Mouse (Mus musculus) left cerebral cortex, adult 11 months (tissue): Measurements from ENCODE around the gene Slc27a5.

ENCODE experiments used
- DNase-seq: peaks from one replicate; pipeline ENCODE4 v3.0.0; 2022; ENCODE audit warnings: low spot score

Gene Slc27a5

DNA sequence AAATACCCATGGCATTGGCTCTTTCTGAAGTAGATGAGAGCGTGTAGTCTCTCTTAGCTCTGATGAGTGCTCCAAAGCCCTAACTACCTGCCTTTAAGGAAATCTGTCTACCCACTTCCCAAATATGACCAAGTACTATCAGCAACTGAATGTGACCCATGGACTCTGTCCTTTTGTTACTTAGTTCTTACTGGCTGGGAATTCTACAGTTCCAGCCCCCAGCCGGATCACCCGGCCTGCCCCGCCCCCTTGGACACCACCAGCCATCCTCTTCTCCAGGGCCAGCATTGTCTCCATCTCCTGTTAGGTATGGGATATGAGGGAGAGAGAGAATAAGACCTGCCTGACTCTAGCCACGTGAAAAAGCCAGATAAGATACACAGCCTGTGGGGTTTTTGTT, at the start of gene Slc27a5:
Gene Slc27a5 (minus strand): TSS at position 140 of the 400 bp plus-strand sequence.
- no peak for DNase-seq

DNA sequence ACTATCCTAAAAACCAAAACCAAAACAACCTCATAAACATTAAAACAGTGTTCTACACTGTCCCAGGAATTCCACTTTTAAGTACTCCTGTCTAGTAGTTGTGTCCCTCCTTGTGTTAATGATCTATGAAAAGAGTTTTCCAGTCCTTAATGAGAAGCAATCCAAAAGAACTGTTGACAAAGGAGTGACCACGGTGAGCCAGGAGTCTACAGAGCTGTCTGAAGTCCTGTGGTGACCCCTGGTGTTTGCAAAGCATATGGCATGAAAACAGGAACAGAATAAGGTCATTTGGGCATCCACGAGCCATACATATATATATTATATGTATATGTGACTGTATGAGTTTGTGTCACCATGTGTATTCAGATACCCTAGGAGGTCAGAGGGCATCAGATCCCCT, 48.1 kb upstream of the Slc27a5 start:
- no peak for DNase-seq

DNA sequence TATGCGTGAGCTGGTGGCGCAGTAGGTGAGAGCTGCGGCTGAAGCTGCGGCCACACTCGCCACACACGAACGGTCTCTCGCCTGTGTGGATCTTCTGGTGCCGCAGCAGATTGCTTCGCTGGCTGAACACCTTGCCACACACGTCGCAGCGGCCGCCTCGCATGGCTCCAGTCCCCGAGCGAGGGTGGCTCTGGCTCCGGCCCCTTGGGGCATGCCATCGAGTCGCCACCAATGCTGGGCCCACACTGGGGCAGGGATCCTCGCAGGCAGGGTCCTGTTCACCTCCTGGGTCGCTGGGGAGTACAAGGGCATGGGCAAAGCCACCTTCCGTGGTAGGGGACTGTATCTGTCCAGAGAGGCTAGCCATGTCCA, 46.2 kb upstream of the Slc27a5 start:
- DNase-seq: no peak

DNA sequence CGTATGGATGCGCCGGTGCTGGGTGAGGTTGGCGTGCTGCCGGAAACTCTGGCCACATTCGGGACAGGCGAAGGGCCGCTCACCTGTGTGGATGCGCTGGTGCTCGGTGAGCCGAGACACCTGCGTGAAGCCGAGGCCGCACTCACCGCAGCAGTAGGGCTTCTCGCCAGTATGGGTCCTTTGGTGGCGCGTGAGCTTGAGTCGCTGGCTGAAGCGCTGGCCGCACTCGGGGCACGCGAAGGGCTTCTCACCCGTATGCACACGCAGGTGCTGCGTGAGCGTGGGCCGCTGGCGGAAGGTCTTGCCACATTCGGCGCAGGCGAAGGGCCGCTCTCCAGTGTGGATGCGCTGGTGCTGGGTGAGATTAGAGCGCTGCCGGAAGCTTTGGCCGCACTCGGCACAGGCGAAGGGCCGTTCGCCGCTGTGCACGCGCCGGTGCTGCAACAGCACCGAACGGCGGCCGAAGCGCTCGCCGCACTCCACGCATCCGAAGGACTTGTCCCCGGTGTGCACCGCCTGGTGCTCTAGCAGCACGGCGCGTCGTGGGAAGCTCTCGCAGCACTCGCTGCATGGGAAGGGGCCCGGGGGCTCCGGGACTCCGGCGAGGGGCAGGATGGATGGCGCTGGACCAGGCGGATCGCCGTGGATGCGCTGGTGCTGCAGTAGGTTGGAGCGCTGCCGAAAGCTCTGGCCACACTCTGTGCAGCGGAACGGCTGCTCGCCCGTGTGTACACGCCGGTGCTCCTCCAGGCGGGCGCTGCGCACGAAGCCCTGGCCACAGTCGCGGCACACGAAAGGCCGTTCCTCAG, 45.7 kb upstream of the Slc27a5 start:
- no peak for DNase-seq

DNA sequence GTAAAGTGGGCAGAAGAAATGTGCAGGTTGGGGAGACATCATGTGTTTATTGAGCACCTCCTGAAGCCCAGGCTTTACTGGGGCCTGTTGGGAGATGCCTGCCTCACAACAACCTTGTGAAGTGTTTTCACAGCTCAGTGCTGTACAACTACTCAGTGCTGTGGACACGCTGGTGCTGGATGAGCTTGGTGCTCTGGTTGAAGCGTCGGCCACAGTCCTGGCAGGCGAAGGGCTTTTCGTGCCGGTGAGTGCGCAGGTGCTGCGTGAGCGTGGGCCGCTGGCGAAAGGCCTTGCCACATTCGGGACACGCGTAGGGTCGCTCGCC, 45.1 kb upstream of the Slc27a5 start:
- no peak for DNase-seq

DNA sequence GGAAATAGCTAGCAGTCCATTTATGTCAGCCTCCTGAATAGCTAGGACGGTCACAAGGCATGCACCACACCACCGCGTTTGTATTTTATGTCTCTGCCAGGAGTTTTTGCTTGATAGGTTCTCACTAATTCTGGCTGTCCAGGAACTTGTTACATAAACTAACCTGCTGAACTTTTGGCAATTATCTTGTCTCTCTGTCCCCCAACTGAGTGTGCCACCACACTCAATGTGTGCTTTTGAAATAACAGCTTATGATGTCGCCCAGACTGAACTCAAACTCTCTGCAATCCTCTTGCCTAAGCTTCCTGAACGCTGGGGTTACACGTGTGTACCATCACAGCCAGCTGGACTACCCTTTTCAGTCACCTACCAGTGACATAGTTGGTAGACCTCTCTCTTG, 44.5 kb upstream of the Slc27a5 start:
- DNase-seq: no peak

DNA sequence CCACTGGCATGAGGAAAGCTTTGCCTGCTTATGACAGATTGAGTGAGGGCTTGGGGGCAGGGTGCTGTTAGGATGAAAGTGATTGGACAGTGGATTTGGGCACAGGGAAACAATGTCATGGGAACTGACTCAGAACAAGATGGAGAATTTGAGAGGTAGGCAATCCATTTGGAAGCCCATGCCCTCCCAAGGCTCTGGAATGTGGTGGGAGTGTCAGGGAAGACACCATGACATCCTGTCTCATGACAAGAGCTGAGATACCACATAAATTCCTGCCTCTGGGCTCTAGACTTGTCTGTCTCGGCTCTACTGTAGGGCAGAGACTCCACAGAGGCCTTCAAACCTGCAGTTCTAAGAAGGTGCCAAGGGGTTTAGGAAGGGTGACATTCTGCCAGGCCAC, 43.3 kb upstream of the Slc27a5 start:
- no peak for DNase-seq

DNA sequence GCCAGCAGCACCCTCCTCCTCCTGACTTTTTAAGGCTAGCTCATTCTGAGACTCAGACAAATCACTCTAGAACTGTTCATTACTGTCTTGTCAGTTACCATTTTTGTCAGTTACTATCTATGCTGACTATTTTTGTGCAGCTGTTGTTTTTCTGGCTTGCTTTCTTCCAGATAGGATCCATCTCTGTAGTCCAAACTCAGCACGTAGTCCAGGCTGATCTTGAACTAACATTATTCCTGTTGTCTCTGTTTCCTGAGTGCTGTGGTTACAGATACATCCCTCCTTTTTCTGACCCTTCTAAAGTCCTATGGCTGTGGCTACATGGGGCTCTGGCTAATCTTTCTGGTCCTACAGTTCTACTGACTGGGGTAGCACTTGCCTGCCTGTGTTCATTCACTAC, 41.2 kb upstream of the Slc27a5 start:
- DNase-seq: no peak

DNA sequence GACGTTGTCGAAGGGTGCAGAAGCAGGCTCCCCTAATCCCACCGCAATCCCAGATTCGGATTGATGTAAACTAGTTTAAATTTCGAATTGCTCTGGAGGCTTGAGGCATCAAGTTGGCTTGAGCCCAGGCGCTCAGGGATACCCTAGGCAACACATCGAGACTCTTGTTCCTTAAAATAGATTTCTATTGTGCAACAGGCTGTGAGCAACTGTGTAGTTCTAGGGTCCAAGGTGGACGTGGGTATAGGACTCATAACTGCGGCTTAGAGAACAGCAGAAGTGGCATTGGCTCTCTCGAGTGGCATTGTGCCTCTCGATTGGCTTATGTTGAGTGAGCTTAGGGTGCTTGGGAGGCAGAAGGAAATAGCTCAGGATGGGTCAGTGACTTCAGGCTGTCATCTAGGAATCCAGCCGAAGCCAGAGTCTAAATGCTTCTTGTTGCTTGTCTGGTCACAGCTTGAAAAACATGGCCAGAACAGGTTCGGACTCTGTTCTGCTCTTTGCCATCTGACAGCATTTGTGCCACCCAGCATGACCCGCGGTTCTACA, 40.7 kb upstream of the Slc27a5 start:
- no peak for DNase-seq

DNA sequence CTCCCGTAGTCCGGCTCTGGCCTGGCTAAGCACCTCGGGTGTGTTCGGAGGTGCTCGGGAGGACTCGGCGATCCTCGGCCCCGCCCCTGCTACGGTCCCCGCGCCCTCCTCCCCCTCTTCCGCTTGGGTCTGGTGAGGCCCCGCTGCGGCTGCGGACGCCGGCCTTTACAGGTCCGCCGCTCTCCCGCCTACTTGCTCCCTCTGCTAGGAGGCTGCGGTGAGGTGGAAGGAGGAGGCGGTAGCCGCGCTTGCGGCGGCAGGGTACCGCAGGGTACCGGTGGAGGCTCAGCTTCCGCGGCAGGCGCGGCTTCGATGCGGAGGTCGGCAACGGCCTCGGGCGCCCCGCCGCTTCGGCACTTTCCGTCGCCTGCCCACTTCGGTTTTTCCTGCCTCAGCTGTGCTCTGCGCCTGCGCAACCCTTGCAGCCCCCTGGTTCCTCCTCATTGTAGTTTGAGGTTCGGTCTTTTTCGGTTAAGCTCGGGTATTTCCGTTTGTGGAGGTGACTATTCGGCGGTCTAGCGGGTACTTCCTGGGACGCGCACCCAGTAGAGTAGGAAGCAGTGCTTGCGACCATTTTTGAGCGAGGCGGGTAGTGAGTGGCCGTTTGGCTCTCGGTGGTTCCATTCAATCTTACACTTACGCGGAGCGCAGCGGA, 40.0 kb upstream of the Slc27a5 start, which contains the start of gene Ube2m:
Gene Ube2m (minus strand): TSS at position 375 of the 655 bp plus-strand sequence.
- peak; percentile 98 for DNase-seq

DNA sequence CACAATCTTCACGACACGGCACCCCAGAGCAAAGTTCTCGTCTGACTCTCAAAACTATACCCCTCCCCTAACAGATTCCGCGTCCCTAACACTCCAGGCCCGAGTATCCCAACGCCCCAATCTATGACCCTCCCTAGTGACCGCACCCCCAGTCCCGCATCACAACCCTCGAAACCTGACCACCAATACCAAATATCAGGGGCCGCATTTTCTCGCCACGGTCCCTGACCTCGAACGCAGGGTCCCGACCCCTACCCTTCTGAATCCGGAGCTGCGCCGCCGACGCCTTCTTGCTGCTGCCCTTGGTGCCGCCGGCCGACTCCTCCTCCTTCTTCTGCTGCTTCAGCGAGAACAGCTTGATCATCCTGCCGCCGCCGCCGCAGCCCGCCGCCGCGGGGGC, 39.4 kb upstream of the Slc27a5 start:
- DNase-seq: no peak

DNA sequence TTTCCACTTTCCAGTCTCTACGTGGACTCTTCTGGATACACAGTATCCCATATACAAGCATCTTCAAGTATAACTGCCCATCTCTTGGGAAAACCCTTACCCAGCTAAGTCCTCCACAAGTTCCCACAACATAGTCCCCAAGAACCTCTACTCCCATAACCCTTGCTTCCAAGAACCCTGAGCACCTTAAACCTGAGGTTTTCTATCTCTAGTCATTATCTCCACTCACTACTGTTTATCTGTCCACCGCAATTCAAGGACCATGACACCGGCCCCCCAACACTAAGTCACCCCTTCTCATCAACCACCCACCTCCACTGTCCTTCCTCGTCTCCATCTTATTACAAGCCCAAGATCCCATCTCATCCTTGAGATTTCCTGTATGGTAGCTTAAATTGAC, 38.8 kb upstream of the Slc27a5 start:
- no peak for DNase-seq

DNA sequence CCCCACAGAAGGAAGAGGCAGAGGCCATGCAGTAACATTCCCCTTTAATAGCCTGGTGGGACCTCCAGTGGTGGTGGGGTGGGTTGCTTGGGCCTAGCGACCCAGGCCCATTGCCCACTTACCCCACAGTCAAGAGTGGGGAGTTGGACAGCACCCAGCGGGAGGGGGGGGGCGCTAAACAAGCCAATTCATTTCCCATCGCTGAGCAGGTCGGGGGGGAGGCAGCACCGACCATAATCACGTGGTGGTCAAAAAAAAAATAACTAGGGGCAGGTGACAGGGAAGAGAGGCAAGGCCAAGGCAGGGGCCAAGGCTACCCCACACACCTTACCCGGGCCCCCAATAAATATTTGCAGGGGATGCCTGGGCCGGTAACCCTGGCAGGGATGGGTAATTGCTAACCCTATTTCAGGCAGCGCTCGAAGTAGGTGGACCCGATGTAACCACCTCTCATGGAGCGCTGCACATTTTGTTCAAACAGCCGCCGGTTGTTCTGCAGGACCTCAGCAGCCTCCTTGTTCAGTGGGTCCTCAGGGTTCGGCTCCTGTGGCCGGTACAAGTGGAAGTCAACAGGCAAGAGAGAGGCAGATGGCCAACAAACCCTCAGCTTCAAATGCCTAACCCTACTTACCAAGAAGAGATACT, 37.3 kb upstream of the Slc27a5 start:
- no peak for DNase-seq

DNA sequence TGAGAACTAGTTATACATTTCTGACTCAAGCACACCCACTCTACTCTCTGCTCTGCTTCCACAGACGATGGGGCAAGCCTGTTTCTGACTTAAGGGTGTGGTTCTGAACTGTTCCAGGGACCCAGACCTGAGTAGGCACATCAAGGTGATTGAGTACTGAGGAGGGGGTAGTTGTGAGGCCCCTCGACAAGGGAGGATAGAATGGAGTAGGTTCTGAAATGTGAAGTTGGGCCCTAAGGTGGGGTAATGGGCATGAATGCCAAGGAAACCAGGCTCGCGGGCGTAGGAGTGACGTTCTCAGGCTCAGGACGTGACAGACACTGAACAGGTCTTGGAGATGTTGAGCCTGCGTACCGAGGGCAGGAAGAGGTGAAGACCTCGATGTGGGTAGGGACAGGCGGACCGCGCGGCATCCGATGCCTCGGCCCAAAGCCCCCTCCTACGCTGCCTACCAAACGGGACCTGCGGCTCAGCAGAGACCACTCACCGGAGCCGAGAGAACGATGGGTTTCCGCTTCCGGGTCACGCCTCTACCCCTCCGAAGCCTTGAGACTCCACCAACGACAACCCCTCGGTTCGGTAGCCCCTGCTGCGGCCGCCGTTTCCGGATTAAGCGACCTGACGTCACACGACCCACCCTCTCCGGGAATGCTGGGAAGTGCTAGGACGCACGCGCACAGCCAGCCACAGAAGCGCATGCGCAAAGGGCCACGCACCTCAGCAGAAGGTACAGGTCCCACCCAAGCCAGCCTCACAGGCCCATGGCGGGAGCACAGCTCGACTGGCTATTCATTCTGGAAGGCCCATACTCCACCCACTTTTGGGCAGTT, 36.4 kb upstream of the Slc27a5 start, which contains the start of gene Chmp2a:
Gene Chmp2a (minus strand): TSS at position 660 of the 830 bp plus-strand sequence.
- peak; percentile 94 for DNase-seq

DNA sequence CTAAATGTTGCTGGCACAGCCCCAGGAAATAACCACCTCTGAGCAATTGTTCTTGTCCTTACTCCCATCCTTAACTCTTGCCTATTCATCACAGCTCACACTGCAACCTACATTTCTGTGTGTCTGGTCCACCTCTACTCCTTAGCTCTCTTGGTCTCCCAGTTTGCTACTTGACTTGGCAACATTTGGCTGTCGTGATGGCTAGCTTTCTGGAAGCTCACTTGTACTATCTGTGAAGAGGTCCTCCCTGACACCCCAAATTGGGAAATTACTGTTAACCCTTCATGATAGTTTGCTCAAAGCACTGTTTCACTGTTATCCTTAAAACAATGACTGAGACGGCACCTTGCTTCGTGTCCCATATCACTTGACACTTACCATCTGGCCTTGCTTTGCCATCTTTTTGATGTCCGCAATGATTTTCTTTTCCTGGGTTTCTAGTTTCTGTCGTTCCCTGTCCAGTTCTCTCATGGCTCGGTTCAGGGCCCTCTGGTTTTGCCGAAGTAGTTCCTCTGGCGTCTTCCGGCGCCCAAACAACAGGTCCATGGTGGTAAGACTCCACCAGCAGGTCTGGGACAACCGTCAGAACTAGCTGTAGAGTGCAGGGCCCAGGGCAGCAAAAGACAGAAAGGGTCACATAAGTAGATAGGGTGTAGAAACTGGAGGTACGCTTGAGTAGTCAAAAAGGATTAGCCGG, 35.6 kb upstream of the Slc27a5 start:
- DNase-seq: no peak

DNA sequence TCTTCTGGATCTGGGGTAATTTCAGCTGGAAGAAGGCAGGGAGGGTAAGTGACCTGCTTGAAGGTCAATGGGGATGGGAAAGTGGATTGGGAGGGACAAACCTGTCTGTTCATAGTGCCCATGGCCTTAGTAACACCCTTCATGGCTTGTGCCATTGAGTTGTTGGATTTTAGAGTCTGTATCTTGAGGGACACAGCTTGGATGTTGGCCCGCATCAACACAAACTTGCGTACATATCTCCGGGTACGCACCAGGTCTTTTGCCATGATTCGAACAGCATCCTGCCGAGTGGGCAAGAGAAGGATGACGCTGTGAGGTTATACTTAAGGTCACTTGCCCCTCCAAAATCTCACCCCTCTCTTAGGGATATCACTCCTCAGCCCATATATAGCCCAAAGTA, 34.5 kb upstream of the Slc27a5 start:
- DNase-seq: no peak

DNA sequence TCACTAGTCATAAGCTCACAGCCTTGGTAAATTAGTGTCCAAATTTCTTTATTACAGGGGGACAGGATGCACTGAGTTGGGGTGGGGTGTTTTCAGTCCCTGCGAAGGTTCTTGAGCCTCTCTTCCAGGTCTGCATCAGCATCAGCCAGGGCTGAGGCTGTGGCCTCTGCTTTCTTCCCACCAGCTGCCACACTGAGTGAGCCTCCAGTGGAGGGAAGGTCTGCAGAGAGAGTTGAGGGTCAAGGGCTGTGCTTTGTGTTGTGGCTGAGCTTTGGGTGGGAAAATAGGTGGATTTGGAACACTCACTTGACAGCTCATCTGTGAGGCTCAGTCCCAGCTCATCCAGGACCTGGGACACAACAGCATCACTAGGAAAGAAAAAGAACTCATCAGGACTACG, 34.0 kb upstream of the Slc27a5 start:
- DNase-seq: no peak

DNA sequence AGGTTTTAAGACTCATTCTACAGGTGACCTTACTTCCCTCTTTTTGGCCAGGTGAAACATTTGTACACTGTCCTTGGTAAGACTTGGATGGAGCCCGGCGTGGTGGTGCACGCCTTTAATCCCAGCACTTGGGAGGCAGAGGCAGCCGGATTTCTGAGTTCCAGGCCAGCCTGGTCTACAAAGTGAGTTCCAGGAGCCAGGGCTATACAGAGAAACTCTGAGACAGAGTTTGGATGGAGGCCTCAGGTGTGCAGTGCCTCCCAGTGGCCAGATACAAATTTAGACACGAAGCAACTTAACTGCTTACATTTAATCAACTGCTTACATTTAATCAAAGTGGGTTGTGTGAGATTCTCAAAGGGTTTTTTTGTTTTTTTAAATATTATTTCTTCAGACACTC, 33.1 kb upstream of the Slc27a5 start:
- no peak for DNase-seq

DNA sequence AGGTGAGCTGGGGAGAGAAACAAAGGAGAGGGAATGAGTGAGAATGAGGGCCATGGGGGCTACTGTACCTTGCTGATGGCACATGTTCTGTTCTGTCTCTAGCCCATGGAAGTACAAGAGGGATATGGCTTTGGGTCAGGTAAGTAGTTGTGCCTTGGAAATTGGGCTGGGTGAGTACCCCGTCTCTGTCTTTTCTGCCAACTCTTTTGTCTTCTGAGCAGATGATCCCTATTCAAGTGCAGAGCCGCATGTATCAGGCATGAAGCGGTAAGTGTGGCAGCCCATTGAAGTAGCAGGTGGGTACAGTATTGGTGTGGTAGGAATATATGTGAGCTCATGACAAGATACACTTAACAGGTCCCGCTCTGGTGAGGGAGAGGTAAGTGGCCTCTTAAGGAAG, 31.0 kb upstream of the Slc27a5 start:
- no peak for DNase-seq

DNA sequence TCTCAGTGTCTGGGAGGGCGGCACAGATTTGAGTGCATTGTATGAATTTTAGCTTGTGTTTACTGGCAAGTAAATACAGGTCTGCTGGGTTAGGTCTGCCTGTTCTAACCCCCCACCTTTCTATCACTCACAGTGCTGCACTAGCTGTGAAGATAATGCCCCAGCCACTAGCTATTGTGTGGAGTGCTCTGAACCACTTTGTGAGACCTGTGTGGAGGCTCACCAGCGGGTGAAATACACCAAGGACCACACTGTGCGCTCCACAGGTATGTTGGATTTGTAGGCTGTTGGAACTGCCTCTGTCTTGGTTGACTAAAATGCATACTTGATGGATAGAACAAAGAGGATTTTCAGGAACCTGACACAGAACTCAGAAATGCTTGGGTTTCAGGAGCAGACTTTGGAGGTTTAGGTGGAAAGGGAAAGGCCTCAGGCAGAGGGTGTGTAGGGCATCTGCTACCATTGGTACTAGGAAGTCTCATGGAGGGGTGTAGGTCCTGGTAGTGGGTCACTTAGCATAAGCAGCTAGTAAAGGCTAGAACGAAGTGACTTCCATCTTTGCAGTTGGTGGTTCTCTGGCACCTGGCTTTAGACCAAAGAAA, 27.6 kb upstream of the Slc27a5 start:
- DNase-seq: no peak

DNA sequence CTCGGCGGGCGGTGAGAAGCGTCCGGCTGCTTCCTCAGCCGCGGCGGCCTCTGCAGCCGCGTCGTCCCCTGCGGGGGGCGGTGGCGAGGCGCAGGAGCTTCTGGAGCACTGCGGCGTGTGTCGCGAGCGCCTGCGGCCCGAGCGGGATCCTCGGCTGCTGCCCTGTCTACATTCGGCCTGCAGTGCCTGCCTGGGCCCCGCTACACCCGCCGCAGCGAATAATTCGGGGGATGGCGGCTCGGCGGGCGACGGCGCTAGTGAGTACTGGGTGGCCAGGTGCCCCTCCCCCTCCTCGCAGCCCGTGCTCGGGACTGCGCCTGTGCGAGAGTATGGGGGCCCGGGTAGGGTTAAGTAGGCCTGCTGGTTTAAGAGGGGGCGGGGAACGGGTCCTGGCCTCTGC, 26.8 kb upstream of the Slc27a5 start:
- no peak for DNase-seq
